Mouse (Mus musculus) urinary bladder, postnatal 14 days (tissue): ENCODE measurements around the gene Gja1.

ENCODE experiments used
- DNase-seq: peaks from one replicate; pipeline ENCODE4 v3.0.0; 2021; ENCODE audit warnings: low spot score

The Gja1 gene

GRCm38 (mm10) chr10:56415894-56416570, 38.9 kb downstream of the Gja1 start:
- no peak for DNase-seq

- no peak for DNase-seq
Measured at GRCm38 (mm10) chr10:56422518-56422917, 45.4 kb downstream of the Gja1 start.

- DNase-seq: no peak
Measured at GRCm38 (mm10) chr10:56425016-56425798, 48.1 kb downstream of the Gja1 start.

GRCm38 (mm10) chr10:56426369-56426768, 49.2 kb downstream of the Gja1 start:
- DNase-seq: no peak

GRCm38 (mm10) chr10:56427382-56427781, 50.3 kb downstream of the Gja1 start:
- DNase-seq: no peak

GRCm38 (mm10) chr10:56427827-56428226, 50.7 kb downstream of the Gja1 start:
- no peak for DNase-seq

- no peak for DNase-seq
Measured at GRCm38 (mm10) chr10:56429011-56429410, 51.9 kb downstream of the Gja1 start.

GRCm38 (mm10) chr10:56431600-56432389, 54.7 kb downstream of the Gja1 start:
- no peak for DNase-seq

- no peak for DNase-seq
Measured at GRCm38 (mm10) chr10:56432390-56432709, 55.2 kb downstream of the Gja1 start.

- no peak for DNase-seq
Measured at GRCm38 (mm10) chr10:56437290-56437689, 60.2 kb downstream of the Gja1 start.

GRCm38 (mm10) chr10:56439638-56440037, 62.5 kb downstream of the Gja1 start:
- DNase-seq: no peak

GRCm38 (mm10) chr10:56444457-56444856, 67.3 kb downstream of the Gja1 start:
- no peak for DNase-seq

- DNase-seq: no peak
Measured at GRCm38 (mm10) chr10:56449030-56449429, 71.9 kb downstream of the Gja1 start.
